Mouse (Mus musculus): ENCODE measurements around the gene Alg14. TPM values are rescaled to one million over a fixed set of nuclear protein-coding genes. Genes with fewer than 3 reads are reported as not detected.

Gene Alg14
- polyA plus RNA-seq (2012; fragmentation: generic; extraction: Trizol) = 10 to 100 TPM in 1 of 2 experiments, 1 to 10 TPM in 1; 7.8 to 17.0 TPM

GRCm38 (mm10) chr3:121291560-121292258, at the start of gene Alg14:
TSS of gene Alg14 (plus strand) at chr3:121291773.

GRCm38 (mm10) chr3:121282998-121283397, 8.6 kb upstream of the Alg14 start, which contains the start of gene Tmem56:
TSS of gene Tmem56 (minus strand) at chr3:121283098.

Other genes starting within 250 kb of the Alg14 start
- 1 to 10 TPM in 1 of 2 experiments, under 1 TPM in 1; 0.22 to 3.0 TPM for gene Rwdd3, start 120.1 kb upstream of the Alg14 start, polyA plus RNA-seq (2012; fragmentation: generic; extraction: Trizol)
- under 1 TPM; 0.06 to 0.11 TPM for gene Tmem56, start 8.7 kb upstream of the Alg14 start, polyA plus RNA-seq (2012; fragmentation: generic; extraction: Trizol)
- gene Cnn3, start 134.7 kb downstream of the Alg14 start, polyA plus RNA-seq (2012; fragmentation: generic; extraction: Trizol) = 100 to 1,000 TPM in 1 of 2 experiments, 10 to 100 TPM in 1; 46.1 to 414 TPM
- gene Slc44a3, start 240.6 kb downstream of the Alg14 start, polyA plus RNA-seq (2012; fragmentation: generic; extraction: Trizol) = 1 to 10 TPM in 1 of 2 experiments, under 1 TPM in 1; 0.04 to 2.5 TPM

Data from C3H10T1/2 (cell line).